Mouse (Mus musculus): ENCODE data around the gene Pip4k2a. TPM values are rescaled to one million over a fixed set of nuclear protein-coding genes. Genes with fewer than 3 reads are reported as not detected.

Pip4k2a gene
- polyA plus RNA-seq, 1 experiment from 2014 or later, result 14.2 TPM

DNA sequence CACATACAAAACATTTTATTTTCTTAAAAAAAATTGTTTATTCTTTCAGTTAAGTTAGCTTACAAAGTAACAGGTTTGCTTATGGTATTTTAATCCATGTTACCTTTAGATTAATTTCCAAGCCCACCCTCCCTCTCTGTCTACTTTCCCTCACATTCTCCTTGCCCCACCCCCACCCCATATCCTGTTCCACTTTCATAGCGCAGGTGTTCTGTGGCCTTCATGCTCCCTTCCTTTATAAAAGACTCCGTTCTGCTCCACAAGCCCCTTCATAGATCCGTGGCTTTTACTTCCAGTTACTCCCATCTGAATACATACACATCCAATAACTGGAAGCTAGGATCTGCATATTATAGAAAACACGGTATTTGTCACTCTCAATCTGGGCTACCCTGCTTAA lies 9.7 kb upstream of the Pip4k2a start:
- no peaks in the 10 kb centered on the region for H3K9me3 ChIP-seq (ENCODE audit: control insufficient read depth, low read length)
- 82% methylated on average over 4 of the region's 4 CpGs for WGBS
- no peaks in the 10 kb centered on the region for H3K36me3 ChIP-seq (replicated peaks; ENCODE audit: control insufficient read depth, insufficient read depth)
- ATAC-seq (ENCODE audit: low FRiP score) (no peak), DNase-seq (ENCODE audit: low spot score) (no peak)
- H3K27ac ChIP-seq, result no peak overlapping the region
- no peak overlapping the region for H3K4me2 ChIP-seq (replicated peaks)
- no peak overlapping the region for H3K4me3 ChIP-seq (replicated peaks; ENCODE audit: low read length)
- H3K4me1 ChIP-seq (replicated peaks; ENCODE audit: control insufficient read depth, insufficient read depth, low read length), result no peaks in the 10 kb centered on the region
- H3K27me3 ChIP-seq (ENCODE audit: control insufficient read depth, insufficient read depth, low read length), result no peaks in the 10 kb centered on the region
- no peak overlapping the region for H3K9ac ChIP-seq

DNA sequence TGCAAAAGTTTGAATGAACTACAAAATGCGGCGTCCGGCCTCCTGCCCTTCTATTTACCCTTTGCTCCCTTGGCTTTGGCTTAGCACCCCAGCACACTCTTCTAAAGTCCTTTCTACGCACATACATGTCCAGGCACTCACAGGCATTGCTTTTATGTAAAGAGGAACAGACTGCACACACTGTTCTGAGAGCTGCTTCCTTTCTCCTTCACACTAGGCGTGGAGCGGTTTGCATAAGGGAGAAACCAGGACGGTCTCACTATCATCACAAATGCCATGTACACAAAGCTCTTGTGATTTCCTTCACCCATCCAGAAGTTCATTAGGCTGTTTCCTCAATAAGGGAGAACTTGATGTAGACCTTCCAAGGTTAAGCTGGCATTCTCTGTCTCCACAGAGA lies 8.2 kb upstream of the Pip4k2a start:
- 82% methylated on average over 7 of the region's 7 CpGs for WGBS
- Histone ChIP-seq H3K27ac (no peak overlapping the region), H3K9me3 (ENCODE audit: control insufficient read depth, low read length) (no peaks in the 10 kb centered on the region), H3K9ac (no peak overlapping the region), H3K4me2 (replicated peaks) (no peak overlapping the region), H3K36me3 (replicated peaks; ENCODE audit: control insufficient read depth, insufficient read depth) (no peaks in the 10 kb centered on the region), H3K4me1 (replicated peaks; ENCODE audit: control insufficient read depth, insufficient read depth, low read length) (no peaks in the 10 kb centered on the region), H3K27me3 (ENCODE audit: control insufficient read depth, insufficient read depth, low read length) (no peaks in the 10 kb centered on the region), H3K4me3 (replicated peaks; ENCODE audit: low read length) (no peak overlapping the region)
- DNase-seq (ENCODE audit: low spot score) (no peak), ATAC-seq (ENCODE audit: low FRiP score) (no peak)

DNA sequence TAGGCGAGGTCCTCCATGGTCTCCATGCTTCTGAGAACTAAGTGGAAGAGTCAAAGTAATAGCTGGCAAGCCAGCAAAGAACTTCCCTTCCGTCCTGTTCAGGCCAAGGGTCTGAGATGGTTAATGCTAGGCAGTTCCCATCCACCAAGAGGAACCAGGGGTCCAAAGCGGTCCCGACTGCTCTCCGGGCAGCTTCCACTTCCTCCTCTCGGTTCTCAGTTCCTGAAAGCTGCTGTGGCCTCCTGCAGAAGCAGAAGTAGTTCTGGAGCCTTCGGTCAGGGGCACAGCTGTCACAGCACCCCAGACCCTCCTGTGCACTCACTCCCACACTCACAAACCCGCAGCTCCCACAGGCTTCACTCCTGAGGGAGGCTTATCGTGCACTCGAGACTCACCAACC lies 6.9 kb upstream of the Pip4k2a start:
- 86% methylated on average over 10 of the region's 10 CpGs for WGBS
- ATAC-seq (ENCODE audit: low FRiP score) (no peak), DNase-seq (ENCODE audit: low spot score) (no peak)
- Histone ChIP-seq H3K27me3 (ENCODE audit: control insufficient read depth, insufficient read depth, low read length) (no peaks in the 10 kb centered on the region), H3K9ac (no peak overlapping the region), H3K4me2 (replicated peaks) (no peak overlapping the region), H3K27ac (no peak overlapping the region), H3K4me3 (replicated peaks; ENCODE audit: low read length) (no peak overlapping the region), H3K36me3 (replicated peaks; ENCODE audit: control insufficient read depth, insufficient read depth) (no peaks in the 10 kb centered on the region), H3K4me1 (replicated peaks; ENCODE audit: control insufficient read depth, insufficient read depth, low read length) (no peaks in the 10 kb centered on the region), H3K9me3 (ENCODE audit: control insufficient read depth, low read length) (no peaks in the 10 kb centered on the region)

DNA sequence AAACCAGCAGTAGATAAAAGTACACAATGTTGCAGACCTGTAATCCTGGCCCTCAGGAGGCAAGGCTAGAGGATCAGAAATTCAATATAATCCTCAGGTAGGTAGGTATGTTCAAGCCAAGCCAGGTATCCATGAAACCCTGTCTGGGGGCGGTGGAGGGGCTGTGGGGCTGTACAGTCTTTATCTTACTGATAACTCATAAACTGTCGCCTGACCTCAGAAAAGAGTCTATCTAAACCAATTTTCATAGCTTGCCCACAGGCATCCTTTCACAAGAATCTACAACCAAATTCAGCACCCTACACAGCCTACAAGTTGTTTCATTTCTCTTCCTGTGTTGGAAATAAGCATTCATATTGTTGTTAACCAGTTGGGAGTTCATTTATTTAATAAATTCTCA lies 1.5 kb upstream of the Pip4k2a start:
- 82% methylated on average over 2 of the region's 2 CpGs for WGBS
- no peak for ATAC-seq (ENCODE audit: low FRiP score)
- H3K27me3 ChIP-seq (ENCODE audit: control insufficient read depth, insufficient read depth, low read length), result no peaks in the 10 kb centered on the region

DNA sequence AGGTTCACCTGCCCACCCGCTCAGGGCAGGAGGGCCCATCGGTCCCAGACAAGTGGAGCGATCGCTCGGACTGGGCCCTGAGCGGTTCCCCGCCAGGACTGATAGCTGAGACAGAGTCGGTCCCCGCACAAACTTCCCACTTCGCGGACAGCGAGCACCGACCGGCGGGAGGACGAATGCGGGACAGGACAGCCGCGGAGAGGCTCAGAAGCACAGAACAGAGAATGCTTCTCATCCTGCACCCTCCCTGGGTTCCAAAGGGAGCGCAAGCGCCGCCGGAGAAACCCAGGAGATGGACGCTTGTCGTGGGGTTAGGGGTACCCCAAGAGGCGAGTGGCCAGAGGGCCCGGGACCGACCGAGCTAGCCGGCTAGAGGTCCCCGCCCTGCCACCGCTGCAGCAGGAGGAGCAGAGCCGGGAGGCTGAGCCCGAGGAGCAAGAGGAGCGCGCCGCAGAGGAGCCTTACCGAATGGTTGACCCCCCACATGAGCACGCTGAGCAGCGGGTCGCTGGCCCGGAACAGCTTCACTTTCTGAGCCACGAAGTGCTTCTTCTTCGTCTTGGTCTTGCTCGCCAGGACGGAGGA lies 447 bp downstream of the Pip4k2a start:
- H3K4me1 ChIP-seq (replicated peaks; ENCODE audit: control insufficient read depth, insufficient read depth, low read length), result peaks cover 24% of the 10 kb centered on the region
- peak overlapping the region; percentile 92 for H3K4me2 ChIP-seq (replicated peaks)
- peak overlapping the region; percentile 90 for H3K27ac ChIP-seq
- peak; percentile 75 for ATAC-seq (ENCODE audit: low FRiP score)
- peak; percentile 55 for DNase-seq (ENCODE audit: low spot score)
- no peaks in the 10 kb centered on the region for H3K9me3 ChIP-seq (ENCODE audit: control insufficient read depth, low read length)
- peak overlapping the region; percentile 84 for H3K4me3 ChIP-seq (replicated peaks; ENCODE audit: low read length)
- no peaks in the 10 kb centered on the region for H3K36me3 ChIP-seq (replicated peaks; ENCODE audit: control insufficient read depth, insufficient read depth)
- H3K9ac ChIP-seq, result peak overlapping the region; percentile 81
- H3K27me3 ChIP-seq (ENCODE audit: control insufficient read depth, insufficient read depth, low read length), result no peaks in the 10 kb centered on the region
- under 1% methylated on average over 46 of the region's 46 CpGs for WGBS

More for the DNA sequence above, 1.5 kb upstream of the Pip4k2a start:
- Histone ChIP-seq H3K4me1 (replicated peaks; ENCODE audit: control insufficient read depth, insufficient read depth, low read length) (peaks cover 24% of the 10 kb centered on the region), H3K4me2 (replicated peaks) (peak overlapping the region; percentile 92; the same call in 1 of the 2 replicates), H3K36me3 (replicated peaks; ENCODE audit: control insufficient read depth, insufficient read depth) (no peaks in the 10 kb centered on the region), H3K4me3 (replicated peaks; ENCODE audit: low read length) (no peak overlapping the region), H3K9me3 (ENCODE audit: control insufficient read depth, low read length) (no peaks in the 10 kb centered on the region), H3K27ac (no peak overlapping the region), H3K9ac (no peak overlapping the region)
- no peak for DNase-seq (ENCODE audit: low spot score)

DNA sequence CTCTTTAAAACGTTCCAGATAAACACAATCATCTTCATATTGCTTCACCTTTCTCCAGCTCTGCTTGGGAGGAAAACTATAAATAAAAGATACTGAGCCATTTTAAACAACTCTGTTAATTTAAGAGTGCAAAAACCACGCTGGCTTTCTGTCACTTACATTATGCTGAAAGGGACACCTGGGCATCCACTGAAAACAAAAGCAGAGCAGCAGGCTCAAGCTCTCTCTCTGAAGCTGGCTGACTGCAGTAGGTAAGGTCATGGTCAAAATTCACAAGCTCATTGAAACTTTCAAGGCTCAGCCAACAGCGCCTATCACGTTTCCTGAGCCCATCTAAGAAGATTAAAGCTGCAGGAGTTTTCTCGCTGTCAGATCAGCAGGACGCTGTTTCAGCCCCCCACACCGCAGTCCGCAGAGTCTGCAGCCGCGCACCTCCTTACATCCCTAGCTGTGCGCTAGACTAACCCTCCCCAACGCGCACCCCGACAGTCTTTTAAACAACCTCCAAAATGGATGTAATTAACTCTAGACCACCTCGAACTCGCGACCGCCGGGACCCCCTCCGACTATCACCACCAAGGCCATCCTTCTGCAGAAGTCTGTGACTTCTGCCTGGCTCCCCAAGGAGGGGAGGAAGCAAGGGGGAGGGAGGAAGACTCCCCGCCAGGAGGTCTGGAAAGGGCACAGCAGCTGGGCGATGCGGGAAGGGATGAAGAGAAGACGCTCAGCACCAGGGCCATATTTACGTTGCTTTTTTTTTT lies 1.3 kb downstream of the Pip4k2a start:
- H3K4me2 ChIP-seq (replicated peaks), result peak overlapping the region; percentile 92
- H3K9me3 ChIP-seq (ENCODE audit: control insufficient read depth, low read length), result no peaks in the 10 kb centered on the region
- H3K4me1 ChIP-seq (replicated peaks; ENCODE audit: control insufficient read depth, insufficient read depth, low read length), result peaks cover 24% of the 10 kb centered on the region
- under 1% methylated on average over 25 of the region's 25 CpGs for WGBS
- peak overlapping the region; percentile 81 for H3K9ac ChIP-seq
- DNase-seq (ENCODE audit: low spot score), result peak; percentile 34
- no peaks in the 10 kb centered on the region for H3K27me3 ChIP-seq (ENCODE audit: control insufficient read depth, insufficient read depth, low read length)
- peak overlapping the region; percentile 84 for H3K4me3 ChIP-seq (replicated peaks; ENCODE audit: low read length)
- H3K36me3 ChIP-seq (replicated peaks; ENCODE audit: control insufficient read depth, insufficient read depth), result no peaks in the 10 kb centered on the region
- no peak for ATAC-seq (ENCODE audit: low FRiP score)
- H3K27ac ChIP-seq, result no peak overlapping the region

DNA sequence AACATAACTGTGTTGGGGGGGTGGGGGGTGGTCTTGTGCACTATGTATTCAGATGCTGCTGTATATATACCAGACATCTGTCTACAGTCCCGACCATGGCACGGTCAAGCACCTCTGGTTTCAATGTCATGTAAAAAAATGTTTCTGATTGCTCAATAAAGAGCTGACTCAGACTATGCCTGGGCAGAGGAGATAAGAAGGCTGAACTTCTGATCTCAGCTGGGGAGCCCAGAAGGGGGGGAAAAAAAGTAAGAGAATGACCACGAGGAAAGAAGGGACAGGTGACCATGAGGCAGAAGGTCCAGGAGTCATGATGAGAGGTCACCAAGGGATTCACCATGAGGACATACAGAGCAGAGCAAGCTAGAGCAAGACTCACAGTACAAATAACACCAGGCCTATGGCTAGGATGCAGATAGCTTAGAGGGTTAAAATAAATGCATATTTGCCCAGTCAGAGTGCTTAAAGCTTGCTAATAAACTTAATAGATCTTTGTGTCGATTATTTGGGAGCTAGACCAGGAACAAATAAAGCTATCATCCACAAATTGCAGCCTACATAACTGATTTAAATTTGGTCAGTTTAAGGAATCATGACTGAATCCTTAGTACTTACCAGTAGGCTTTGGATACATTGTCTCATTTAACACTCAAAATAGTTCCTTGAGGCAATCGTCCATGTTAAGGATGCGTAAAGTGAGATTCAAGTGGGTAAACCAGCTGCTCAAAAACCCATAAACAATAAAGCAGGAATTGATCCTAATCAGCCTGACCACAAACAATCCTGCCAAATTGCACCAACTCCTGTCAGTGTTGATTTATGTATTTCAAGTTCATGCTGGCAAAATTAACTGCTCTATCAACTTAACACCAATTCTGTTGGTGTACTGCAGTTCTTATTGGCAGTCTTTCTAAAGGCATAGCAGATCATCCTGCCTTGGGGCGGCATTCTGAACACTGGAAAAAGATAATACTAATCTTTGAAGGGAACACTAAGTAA lies 5.1 kb downstream of the Pip4k2a start:
- Histone ChIP-seq H3K36me3 (replicated peaks; ENCODE audit: control insufficient read depth, insufficient read depth) (no peaks in the 10 kb centered on the region), H3K4me2 (replicated peaks) (no peak overlapping the region), H3K4me3 (replicated peaks; ENCODE audit: low read length) (no peak overlapping the region), H3K27ac (no peak overlapping the region), H3K27me3 (ENCODE audit: control insufficient read depth, insufficient read depth, low read length) (no peaks in the 10 kb centered on the region), H3K9me3 (ENCODE audit: control insufficient read depth, low read length) (0 out of 2 replicates have a peak, but pooled peaks cover 2% of the 10 kb centered on the region), H3K4me1 (replicated peaks; ENCODE audit: control insufficient read depth, insufficient read depth, low read length) (peaks cover 16% of the 10 kb centered on the region), H3K9ac (no peak overlapping the region)
- 81% methylated on average over 7 of the region's 7 CpGs for WGBS
- no peak for ATAC-seq (ENCODE audit: low FRiP score)
- DNase-seq (ENCODE audit: low spot score), result no peak

DNA sequence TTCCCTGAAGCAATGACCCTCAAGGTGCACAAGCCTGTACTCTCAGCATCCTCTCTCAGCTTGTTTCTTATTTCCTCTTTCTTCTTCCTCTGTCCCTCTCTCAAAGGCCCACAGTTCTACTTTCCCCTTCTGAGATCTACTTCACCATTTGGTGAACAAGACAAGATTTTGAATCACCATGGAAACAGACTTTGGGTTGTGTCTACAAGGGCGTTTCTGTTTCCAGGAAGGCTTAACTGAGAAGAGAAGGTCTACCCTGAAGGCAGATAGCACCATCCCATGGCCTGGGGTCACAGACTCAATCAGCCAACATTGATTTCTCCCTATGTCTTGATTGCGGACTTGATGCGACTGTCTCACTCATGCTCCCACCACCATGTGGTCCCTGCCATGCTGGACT lies 9.0 kb downstream of the Pip4k2a start:
- WGBS, result 87% methylated on average over 3 of the region's 3 CpGs
- H3K27ac ChIP-seq, result no peak overlapping the region

DNA sequence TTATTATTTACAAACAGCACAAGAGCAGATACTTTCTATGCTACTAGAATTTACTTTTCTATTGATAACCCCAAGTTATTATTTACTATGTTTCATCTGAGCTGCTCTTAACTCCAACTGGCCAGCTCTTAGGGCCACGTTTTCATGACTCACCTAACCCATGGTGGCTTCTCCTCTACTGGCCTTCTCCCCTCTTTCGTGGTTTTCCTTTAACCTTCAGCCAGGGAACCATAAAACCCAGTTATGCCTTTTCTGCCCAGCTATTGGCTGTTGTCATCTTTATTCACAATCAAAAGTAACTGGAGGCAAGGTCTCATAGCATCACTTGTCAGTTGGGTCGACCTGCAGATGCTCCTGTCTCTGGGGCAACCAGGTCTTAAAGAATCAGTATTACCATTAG lies 12.4 kb downstream of the Pip4k2a start:
- Histone ChIP-seq H3K4me1 (replicated peaks; ENCODE audit: control insufficient read depth, insufficient read depth, low read length) (no peaks in the 10 kb centered on the region), H3K27ac (no peak overlapping the region), H3K27me3 (ENCODE audit: control insufficient read depth, insufficient read depth, low read length) (no peaks in the 10 kb centered on the region), H3K9ac (no peak overlapping the region), H3K4me2 (replicated peaks) (no peak overlapping the region), H3K4me3 (replicated peaks; ENCODE audit: low read length) (no peak overlapping the region), H3K9me3 (ENCODE audit: control insufficient read depth, low read length) (0 out of 2 replicates have a peak, but pooled peaks cover 5% of the 10 kb centered on the region), H3K36me3 (replicated peaks; ENCODE audit: control insufficient read depth, insufficient read depth) (no peaks in the 10 kb centered on the region)
- no peak for DNase-seq (ENCODE audit: low spot score)
- ATAC-seq (ENCODE audit: low FRiP score), result no peak
- 88% methylated on average over 3 of the region's 3 CpGs for WGBS

More for the DNA sequence above, 9.0 kb downstream of the Pip4k2a start:
- ATAC-seq (ENCODE audit: low FRiP score) (no peak), DNase-seq (ENCODE audit: low spot score) (no peak)
- Histone ChIP-seq H3K4me3 (replicated peaks; ENCODE audit: low read length) (no peak overlapping the region), H3K4me1 (replicated peaks; ENCODE audit: control insufficient read depth, insufficient read depth, low read length) (no peaks in the 10 kb centered on the region), H3K36me3 (replicated peaks; ENCODE audit: control insufficient read depth, insufficient read depth) (no peaks in the 10 kb centered on the region), H3K4me2 (replicated peaks) (no peak overlapping the region), H3K27me3 (ENCODE audit: control insufficient read depth, insufficient read depth, low read length) (no peaks in the 10 kb centered on the region), H3K9me3 (ENCODE audit: control insufficient read depth, low read length) (0 out of 2 replicates have a peak, but pooled peaks cover 5% of the 10 kb centered on the region), H3K9ac (no peak overlapping the region)
